Mouse (Mus musculus) naive thymus-derived CD4-positive, alpha-beta T cell, adult 5 months (primary cell): ENCODE data around the gene Polr2l. TPM values are rescaled to one million over a fixed set of nuclear protein-coding genes. Genes with fewer than 3 reads are reported as not detected.

ENCODE experiments used
- polyA plus RNA-seq: library from polyadenylated mRNA; unstranded; fragments of 100-300 nt; shearing (Covaris generic); gene quantifications from one replicate; pipeline ENCODE4 v1.2.1, GENCODE M21; 2017

Gene Polr2l
- polyA plus RNA-seq, result 20.3 TPM

DNA sequence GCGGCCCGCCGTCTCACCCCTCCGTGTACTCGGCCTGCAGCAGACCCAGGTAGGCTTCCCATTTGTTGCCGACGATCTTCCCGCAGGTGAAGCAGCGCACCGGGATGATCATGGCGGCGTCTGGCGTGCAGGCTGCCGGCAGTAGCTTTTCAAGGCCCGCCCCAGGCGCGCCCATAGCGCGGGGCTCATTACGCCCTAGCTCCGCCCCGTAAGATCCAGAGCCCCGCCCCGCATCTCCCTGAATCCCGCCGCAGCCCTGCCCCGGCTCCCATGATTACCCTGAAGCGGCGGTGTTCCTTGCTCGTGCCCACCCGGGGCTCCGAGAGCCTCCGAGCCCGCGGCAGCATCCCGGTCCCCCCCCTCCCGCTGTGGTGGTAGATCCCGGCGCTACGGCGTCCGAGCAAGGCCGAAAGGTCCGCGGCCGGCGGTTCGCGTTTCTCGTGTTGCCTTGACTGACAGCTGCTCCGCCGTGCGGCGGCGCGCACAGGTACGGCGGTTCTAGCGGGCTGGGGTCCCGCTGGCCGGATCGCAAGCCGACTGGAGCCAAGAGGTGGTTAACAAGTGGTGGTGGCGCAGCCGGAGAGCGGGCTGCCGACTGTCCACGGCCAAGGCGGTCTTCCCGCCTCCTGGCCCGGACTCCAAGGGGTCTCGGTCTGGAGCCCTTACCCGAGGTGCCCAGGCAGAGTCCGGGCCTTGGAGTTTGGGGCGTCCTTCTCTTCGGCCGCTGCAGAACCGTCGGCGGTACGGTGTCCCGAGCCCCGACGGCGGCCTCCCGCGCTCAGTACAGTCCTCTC is at the start of gene Polr2l, which contains the start of gene Tspan4:
TSS of gene Polr2l (minus strand) at position 122 of the 794 bp plus-strand sequence.
TSS of gene Tspan4 (plus strand) at position 230 of the 794 bp plus-strand sequence.

DNA sequence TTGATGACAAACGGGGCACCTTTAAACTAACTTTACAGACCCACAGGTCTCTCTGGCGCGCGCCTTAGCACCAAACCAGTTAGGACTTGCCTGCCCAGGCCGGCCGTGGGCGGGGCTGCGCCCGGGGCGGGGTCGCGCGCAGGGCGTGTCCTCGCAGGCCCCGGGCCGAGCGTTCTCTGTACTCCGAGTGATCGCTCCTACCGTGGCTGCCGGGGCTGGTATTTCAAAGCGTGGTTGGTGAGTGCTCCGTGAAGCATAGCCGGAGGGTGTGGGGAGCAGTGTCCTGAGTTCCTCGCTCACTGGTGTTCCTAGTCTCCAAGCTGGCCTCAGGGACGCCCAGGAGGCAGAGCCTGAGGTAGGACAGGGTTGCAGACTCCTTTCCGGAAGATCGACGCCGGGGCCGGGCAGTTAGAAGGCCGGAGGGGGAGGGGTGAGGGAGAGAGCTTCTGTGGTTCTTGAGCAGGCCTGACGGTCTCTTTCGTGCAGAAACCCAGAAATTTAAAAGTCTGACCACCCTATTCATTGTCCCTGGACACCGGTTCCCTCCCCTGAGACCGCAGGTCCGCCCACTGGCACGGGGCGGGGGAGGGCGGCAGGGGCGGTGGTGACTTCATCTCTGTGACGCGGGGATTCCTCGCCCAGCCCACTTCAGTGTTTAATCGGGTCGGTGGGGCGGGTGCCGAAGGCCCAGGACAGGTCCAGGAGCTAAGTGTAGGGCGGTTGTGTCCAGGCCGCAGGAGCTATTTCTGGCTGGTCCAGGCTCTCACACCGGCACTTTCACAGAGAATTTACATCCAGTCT is 7.5 kb downstream of the Polr2l start, which contains the start of gene Cd151:
TSS of gene Cd151 (plus strand) at position 163 of the 801 bp plus-strand sequence.

DNA sequence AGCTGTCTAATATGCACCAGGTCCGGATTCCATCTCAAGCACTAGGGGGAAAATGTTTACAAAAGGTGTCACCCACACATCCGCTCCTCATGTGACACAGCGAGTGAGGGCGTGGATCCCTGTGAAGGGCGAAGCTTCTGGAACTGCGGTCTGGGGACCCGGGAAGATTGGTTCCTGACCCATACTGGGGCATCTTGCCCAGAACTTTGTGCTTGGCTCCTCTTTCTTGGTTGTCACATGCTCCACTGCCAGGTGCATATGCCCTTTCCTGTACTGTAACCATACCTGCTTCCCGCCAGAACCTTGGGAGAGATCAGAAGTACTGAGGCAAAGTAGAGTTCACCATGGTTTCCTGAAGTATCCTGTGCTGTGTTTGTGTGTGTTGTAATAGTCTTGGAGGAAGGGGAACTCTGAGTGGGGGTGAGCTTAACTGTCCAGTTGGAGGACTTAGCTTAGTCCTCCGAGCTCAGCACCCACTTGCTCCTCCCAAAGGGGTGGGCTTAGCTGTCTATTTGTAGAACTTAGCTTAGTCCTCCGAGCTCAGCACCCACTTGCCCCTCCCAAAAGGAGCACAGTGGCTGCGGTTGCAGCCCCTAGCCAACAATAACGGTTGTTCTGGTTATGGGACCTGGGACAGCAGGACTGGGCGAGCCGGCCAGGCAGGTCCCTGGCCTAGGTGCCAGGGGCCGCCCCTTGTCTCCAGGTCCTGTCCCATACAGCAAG is 14.4 kb downstream of the Polr2l start, which contains the start of gene Cracr2b:
TSS of gene Cracr2b (plus strand) at position 704 of the 723 bp plus-strand sequence.

DNA sequence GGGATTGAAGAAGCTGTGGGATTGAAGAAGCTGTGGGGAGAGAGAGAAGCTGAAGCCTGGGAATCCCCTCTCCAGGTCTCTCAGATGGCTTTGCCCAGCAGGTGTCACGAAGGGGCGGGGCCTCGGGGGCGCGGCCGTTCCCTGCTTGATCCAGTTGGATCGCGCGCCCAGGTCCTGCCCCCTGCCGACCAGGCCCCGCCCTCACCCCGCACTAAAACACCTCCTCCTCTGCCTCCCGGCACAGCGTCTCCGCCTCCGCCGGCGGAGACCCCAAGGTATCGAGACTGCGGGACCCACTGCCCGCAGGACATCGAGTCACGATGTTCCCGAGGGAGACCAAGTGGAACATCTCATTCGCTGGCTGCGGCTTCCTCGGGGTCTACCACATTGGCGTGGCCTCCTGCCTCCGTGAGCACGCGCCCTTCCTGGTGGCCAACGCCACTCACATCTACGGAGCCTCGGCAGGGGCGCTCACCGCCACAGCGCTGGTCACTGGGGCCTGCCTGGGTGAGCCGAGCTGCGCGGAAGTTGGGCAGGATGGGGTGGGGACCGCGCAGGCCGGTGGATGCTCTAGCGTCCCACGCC is 19.9 kb downstream of the Polr2l start, which contains the start of gene Pnpla2:
TSS of gene Pnpla2 (plus strand) at position 232 of the 585 bp plus-strand sequence.

DNA sequence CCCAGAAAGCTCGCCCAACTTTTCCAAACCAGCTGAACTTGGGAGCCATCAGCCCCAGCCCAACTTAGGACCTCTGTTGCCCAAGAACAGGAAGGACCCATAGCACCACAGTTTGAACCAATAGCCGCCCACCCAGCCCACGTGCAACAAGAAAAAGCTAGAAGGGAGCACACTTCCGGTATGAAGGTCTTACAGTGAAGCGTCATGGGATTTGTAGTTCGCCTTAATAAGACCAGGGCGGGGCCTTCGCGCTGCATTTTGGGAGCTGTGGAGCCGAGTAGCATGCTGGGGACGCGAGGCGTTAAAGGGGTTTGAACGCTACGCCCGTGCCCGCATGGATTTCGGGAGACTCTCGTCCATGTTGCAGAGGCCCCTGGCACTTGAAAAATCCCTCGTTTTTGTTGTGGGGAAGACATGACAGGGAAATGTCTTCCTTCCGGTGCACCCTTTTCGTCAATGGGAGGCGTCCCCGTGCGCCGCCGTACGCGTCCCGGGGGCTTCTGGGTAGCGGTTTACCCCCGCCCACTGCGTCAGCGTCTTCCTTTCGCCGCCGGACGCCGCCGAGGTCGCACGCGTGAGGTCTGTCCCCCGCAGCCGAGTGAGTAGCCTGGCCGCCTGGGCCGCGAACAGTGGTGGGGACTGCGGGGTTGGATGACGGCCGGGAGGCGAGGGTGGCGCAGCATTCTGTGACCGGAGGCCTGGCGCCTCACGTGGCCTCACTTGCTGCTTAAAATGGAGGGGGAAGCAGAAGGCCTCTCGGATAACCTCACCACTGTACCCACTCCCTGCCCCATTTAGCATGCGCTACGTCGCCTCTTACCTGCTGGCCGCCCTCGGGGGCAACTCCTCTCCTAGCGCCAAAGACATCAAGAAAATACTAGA is 27.6 kb downstream of the Polr2l start, which contains the start of gene Rplp2:
TSS of gene Rplp2 (plus strand) at position 261 of the 882 bp plus-strand sequence.

DNA sequence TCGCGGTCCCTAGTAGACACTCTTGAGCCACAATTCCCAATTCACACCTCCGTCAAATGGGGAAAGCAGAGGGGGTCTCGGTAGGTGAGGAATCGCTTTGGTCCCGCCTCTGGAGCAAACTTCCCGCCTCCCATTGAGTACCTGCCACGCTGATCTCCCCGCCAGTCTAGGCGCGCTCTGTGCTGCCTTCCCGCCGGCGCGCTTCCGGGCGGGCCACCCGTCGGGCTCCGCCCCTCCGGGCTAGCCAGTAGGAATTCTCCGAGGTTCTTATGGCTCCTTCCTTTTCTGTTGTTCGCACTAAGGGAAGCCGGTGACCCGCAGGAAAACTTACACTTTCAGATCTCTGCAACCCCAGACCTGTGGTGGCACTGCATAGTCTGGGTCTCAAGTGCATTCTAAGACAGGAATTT is 31.1 kb downstream of the Polr2l start, which contains the start of gene Pidd1:
TSS of gene Pidd1 (minus strand) at position 198 of the 410 bp plus-strand sequence.

DNA sequence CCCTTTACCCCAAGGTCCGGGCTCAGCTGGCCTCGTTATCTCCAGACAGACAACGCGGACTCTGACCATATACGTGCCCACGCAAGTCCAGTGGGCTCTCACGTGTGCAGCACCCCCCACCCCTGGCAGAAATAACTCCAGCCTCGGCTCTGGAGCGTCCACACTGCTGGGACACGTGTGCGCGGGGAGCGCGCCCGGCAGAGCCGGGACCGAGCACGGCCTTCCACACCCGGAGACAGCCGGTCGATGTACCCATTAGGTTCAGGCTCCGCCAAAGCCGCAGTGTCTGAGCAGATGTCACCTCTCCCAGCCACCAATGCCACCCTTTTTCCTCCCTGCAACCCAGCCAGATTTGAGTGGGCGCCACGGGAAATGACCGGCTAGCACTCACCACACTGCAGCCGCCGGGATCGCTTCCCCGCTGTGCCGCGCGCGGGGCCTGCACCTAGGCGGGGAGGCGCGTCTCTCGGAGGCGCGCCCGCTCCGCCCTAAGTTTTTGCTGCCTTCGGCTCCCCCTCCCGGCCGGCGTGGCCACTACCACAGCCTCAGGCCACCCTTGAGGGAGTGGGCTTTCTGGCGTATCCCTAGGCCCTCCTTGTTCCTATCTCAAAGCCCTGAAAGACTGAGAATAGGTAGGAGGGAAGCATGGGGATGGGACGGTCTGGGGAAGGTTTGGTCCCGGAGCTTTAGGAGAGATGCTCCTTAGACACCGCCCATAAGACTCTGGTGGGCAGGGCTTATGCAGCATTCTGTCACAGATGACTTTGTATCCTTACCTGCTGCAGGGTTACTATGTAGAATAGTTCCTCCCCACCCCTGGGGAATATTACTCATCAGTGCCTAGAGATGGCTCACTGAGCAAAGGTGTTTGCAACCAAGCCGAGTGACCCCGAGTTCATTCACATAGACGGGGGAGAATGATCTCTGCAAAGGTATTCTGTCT is 37.5 kb downstream of the Polr2l start, which contains the start of gene Slc25a22:
TSS of gene Slc25a22 (minus strand) at position 715 of the 943 bp plus-strand sequence.

DNA sequence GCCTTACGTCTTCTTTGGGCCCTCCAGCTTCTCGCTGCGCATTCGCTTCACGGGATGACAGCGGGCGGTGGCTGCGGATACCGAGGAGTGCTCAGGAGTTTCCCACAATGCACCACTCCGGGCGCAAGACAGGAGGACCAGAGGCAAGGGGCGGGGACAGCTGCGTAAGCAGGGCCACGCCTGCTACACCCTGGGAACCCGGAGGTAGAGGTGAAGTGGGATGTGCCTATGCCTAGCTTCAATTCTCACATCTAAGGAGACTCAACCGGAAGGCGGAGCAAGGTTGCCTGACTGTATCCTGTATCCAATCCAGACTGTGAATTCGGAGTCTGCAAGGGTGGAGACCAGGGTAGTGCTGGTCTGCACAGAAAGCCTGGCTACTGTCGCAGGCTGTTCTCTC is 45.6 kb downstream of the Polr2l start, which contains the start of gene Cend1:
TSS of gene Cend1 (minus strand) at position 182 of the 400 bp plus-strand sequence.

Other genes with a start within 250 kb of the Polr2l start
- gene Phrf1, start 246.3 kb downstream of the Polr2l start, polyA plus RNA-seq, result 112 TPM
- gene Irf7, start 208.7 kb downstream of the Polr2l start, polyA plus RNA-seq, result 103 TPM
- gene Cdhr5, start 198.3 kb downstream of the Polr2l start, polyA plus RNA-seq, result not detected
- gene Sct, start 196.0 kb downstream of the Polr2l start, polyA plus RNA-seq, result not detected
- not detected for gene Drd4, start 183.1 kb downstream of the Polr2l start, polyA plus RNA-seq
- gene Deaf1, start 147.4 kb downstream of the Polr2l start, polyA plus RNA-seq, result 75.5 TPM
- gene Tmem80, start 147.4 kb downstream of the Polr2l start, polyA plus RNA-seq, result 29.6 TPM
- not detected for gene Eps8l2, start 136.3 kb downstream of the Polr2l start, polyA plus RNA-seq
- gene Taldo1, start 82.9 kb downstream of the Polr2l start, polyA plus RNA-seq, result 215 TPM
- 31.3 TPM for gene Gatd1, start 61.0 kb downstream of the Polr2l start, polyA plus RNA-seq
- not detected for gene Cend1, start 45.6 kb downstream of the Polr2l start, polyA plus RNA-seq
- gene Slc25a22, start 37.2 kb downstream of the Polr2l start, polyA plus RNA-seq, result 72.6 TPM
- gene Pidd1, start 31.1 kb downstream of the Polr2l start, polyA plus RNA-seq, result 3.4 TPM
- gene Rplp2, start 27.8 kb downstream of the Polr2l start, polyA plus RNA-seq, result 2,296 TPM
- gene Pnpla2, start 19.9 kb downstream of the Polr2l start, polyA plus RNA-seq, result 132 TPM
- gene Cracr2b, start 14.0 kb downstream of the Polr2l start, polyA plus RNA-seq, result 0.88 TPM
- 5.6 TPM for gene Cd151, start 7.7 kb downstream of the Polr2l start, polyA plus RNA-seq
- gene Tspan4, start 108 bp upstream of the Polr2l start, polyA plus RNA-seq, result 1.1 TPM
- 12.1 TPM for gene Chid1, start 64.7 kb upstream of the Polr2l start, polyA plus RNA-seq
- gene Ap2a2, start 87.0 kb upstream of the Polr2l start, polyA plus RNA-seq, result 102 TPM
- gene Muc6, start 180.2 kb upstream of the Polr2l start, polyA plus RNA-seq, result 0.10 TPM
- not detected for gene Muc2, start 215.2 kb upstream of the Polr2l start, polyA plus RNA-seq